In genomic region chr10:61232858-61233567, GRCm38 (mm10) we compare ENCODE assay signal across 11 mouse cellular contexts. TPM values are rescaled to one million over a fixed set of nuclear protein-coding genes. Genes with fewer than 3 reads are reported as not detected.
DNase-seq lines count a peak whose midpoint lies in the region; ATAC-seq and TF ChIP-seq lines count a peak whose summit lies in the region.
"Had no signal": no experiment of that assay in that cellular context is flagged by ENCODE, and none has a peak within 500 bp of the region (broad histone marks: within the 10 kb centered on the region; RNA-seq: fewer than 3 reads in every experiment).

No protein-coding gene starts in this region.

- peak; percentile 66 for ATAC-seq in lung, embryonic 14.5 days (ENCODE audit: insufficient read depth)
- peak; percentile 69 for ATAC-seq in embryonic facial prominence, embryonic 14.5 days (ENCODE audit: low read depth)
- no peak for ATAC-seq in liver, embryonic 11.5 days (replicated peaks; ENCODE audit: low FRiP score)
- ATAC-seq: Patski had no signal

- no peaks in the 10 kb centered on the region for H3K9me3 ChIP-seq in lung, embryonic 14.5 days (ENCODE audit: low read depth, low read length)
- no peaks in the 10 kb centered on the region for H3K9me3 ChIP-seq in embryonic facial prominence, embryonic 14.5 days (ENCODE audit: control insufficient read depth, low read length)
- no peaks in the 10 kb centered on the region for H3K9me3 ChIP-seq in liver, embryonic 11.5 days (ENCODE audit: control insufficient read depth, low read length)
- H3K9me3 ChIP-seq: liver, embryonic 13.5 days; neural tube, embryonic 13.5 days had no signal

- H3K27me3 ChIP-seq in lung, embryonic 14.5 days (ENCODE audit: insufficient read depth, low read length): no peaks in the 10 kb centered on the region
- H3K27me3 ChIP-seq in embryonic facial prominence, embryonic 14.5 days (replicated peaks; ENCODE audit: control insufficient read depth, insufficient read depth, low read length): no peaks in the 10 kb centered on the region
- peaks cover 7% of the 10 kb centered on the region for H3K27me3 ChIP-seq in liver, embryonic 11.5 days (replicated peaks; ENCODE audit: control insufficient read depth, insufficient read depth, low read length)
- H3K27me3 ChIP-seq: neural tube, embryonic 13.5 days; Patski had no signal

- no peak overlapping the region for H3K9ac ChIP-seq in lung, embryonic 14.5 days
- H3K9ac ChIP-seq in embryonic facial prominence, embryonic 14.5 days (ENCODE audit: low read depth, low read length): no peak overlapping the region
- no peak overlapping the region for H3K9ac ChIP-seq in liver, embryonic 11.5 days (ENCODE audit: low read depth, low read length)
- H3K9ac ChIP-seq: liver, embryonic 13.5 days; neural tube, embryonic 13.5 days had no signal

- no peak overlapping the region for H3K27ac ChIP-seq in lung, embryonic 14.5 days (ENCODE audit: low read depth)
- no peak overlapping the region for H3K27ac ChIP-seq in embryonic facial prominence, embryonic 14.5 days (replicated peaks; ENCODE audit: low read depth, low read length)
- no peak overlapping the region for H3K27ac ChIP-seq in liver, embryonic 11.5 days (ENCODE audit: low read depth, low read length)
- H3K27ac ChIP-seq: liver, embryonic 13.5 days; neural tube, embryonic 13.5 days had no signal

- H3K4me1 ChIP-seq in lung, embryonic 14.5 days (ENCODE audit: insufficient read depth): no peaks in the 10 kb centered on the region
- no peaks in the 10 kb centered on the region for H3K4me1 ChIP-seq in embryonic facial prominence, embryonic 14.5 days (ENCODE audit: control insufficient read depth, insufficient read depth, low read length)
- H3K4me1 ChIP-seq in liver, embryonic 11.5 days (replicated peaks; ENCODE audit: control insufficient read depth, insufficient read depth, low read length): no peaks in the 10 kb centered on the region
- H3K4me1 ChIP-seq: liver, embryonic 13.5 days; neural tube, embryonic 13.5 days had no signal

- no peaks in the 10 kb centered on the region for H3K36me3 ChIP-seq in lung, embryonic 14.5 days (ENCODE audit: insufficient read depth)
- no peaks in the 10 kb centered on the region for H3K36me3 ChIP-seq in embryonic facial prominence, embryonic 14.5 days (ENCODE audit: control insufficient read depth, insufficient read depth, low read length)
- H3K36me3 ChIP-seq in liver, embryonic 11.5 days (ENCODE audit: control insufficient read depth, insufficient read depth, low read length): no peaks in the 10 kb centered on the region
- H3K36me3 ChIP-seq: liver, embryonic 13.5 days; neural tube, embryonic 13.5 days had no signal

- no peak overlapping the region for H3K4me2 ChIP-seq in lung, embryonic 14.5 days
- H3K4me2 ChIP-seq in embryonic facial prominence, embryonic 14.5 days (ENCODE audit: low read depth, low read length): no peak overlapping the region
- no peak overlapping the region for H3K4me2 ChIP-seq in liver, embryonic 11.5 days
- H3K4me2 ChIP-seq: liver, embryonic 13.5 days; neural tube, embryonic 13.5 days had no signal

- no peak overlapping the region for H3K4me3 ChIP-seq in lung, embryonic 14.5 days (ENCODE audit: low read depth, low read length)
- H3K4me3 ChIP-seq in embryonic facial prominence, embryonic 14.5 days (ENCODE audit: low read depth, low read length): no peak overlapping the region
- H3K4me3 ChIP-seq in liver, embryonic 11.5 days (ENCODE audit: low read depth, low read length): no peak overlapping the region
- H3K4me3 ChIP-seq: liver, embryonic 13.5 days; neural tube, embryonic 13.5 days had no signal

- TF ChIP-seq CTCF in lung, embryonic 14.5 days (IDR thresholded peaks at IDR 0.05; ENCODE audit: low read depth): no peak

- peak; percentile 24 for DNase-seq in lung, embryonic 14.5 days
- no peak for DNase-seq in lung, postnatal 36 days
- DNase-seq in embryonic facial prominence, embryonic 14.5 days (ENCODE audit: low spot score): peak; percentile 68
- DNase-seq in lung, postnatal 14 days: peak; percentile 7
- peak; percentile 72 to 84 for DNase-seq in thymus, postnatal 10 days (ENCODE audit: low spot score in 2 of 2)
- DNase-seq in liver, embryonic 11.5 days (ENCODE audit: low spot score): no peak
- DNase-seq in frontal cortex, postnatal 10 days (ENCODE audit: low spot score in 2 of 2): no peak
- DNase-seq: heart, postnatal 10 days; liver, embryonic 13.5 days had no signal

- 43% methylated on average over 7 of the region's 7 CpGs for WGBS in lung, embryonic 14.5 days
- 21% methylated on average over 6 of the region's 7 CpGs for WGBS in embryonic facial prominence, embryonic 14.5 days
- WGBS in liver, embryonic 11.5 days: 42% methylated on average over 7 of the region's 7 CpGs

RNA-seq across cellular contexts. Expression of gene Adamts14, which starts 40.2 kb away (rescaled TPM):
- 1.5 and 1.8 TPM in 2 replicates for polyA plus RNA-seq in lung, embryonic 14.5 days (2014; fragmentation: Nextera tagmentation; extraction: Ambion mirVana)
- 7.2 and 7.3 TPM in 2 replicates for polyA plus RNA-seq in embryonic facial prominence, embryonic 14.5 days (2014; fragmentation: Nextera tagmentation; extraction: Ambion mirVana)
- 0.48 and 0.92 TPM in 2 replicates for polyA plus RNA-seq in liver, embryonic 11.5 days (2014; fragmentation: Nextera tagmentation; extraction: Ambion mirVana)

Comparison
In these comparisons a context has a peak if more than half of its experiments do, and no peak if none do; other contexts are left out.
1. DNase-seq: peak in lung, embryonic 14.5 days (single experiment), embryonic facial prominence, embryonic 14.5 days (single experiment), lung, postnatal 14 days (single experiment) and thymus, postnatal 10 days (2 of 2); none in lung, postnatal 36 days (single experiment), liver, embryonic 11.5 days (single experiment) and frontal cortex, postnatal 10 days (0 of 2).